8 mouse cellular contexts compared by ENCODE assay signal in the genomic region with DNA sequence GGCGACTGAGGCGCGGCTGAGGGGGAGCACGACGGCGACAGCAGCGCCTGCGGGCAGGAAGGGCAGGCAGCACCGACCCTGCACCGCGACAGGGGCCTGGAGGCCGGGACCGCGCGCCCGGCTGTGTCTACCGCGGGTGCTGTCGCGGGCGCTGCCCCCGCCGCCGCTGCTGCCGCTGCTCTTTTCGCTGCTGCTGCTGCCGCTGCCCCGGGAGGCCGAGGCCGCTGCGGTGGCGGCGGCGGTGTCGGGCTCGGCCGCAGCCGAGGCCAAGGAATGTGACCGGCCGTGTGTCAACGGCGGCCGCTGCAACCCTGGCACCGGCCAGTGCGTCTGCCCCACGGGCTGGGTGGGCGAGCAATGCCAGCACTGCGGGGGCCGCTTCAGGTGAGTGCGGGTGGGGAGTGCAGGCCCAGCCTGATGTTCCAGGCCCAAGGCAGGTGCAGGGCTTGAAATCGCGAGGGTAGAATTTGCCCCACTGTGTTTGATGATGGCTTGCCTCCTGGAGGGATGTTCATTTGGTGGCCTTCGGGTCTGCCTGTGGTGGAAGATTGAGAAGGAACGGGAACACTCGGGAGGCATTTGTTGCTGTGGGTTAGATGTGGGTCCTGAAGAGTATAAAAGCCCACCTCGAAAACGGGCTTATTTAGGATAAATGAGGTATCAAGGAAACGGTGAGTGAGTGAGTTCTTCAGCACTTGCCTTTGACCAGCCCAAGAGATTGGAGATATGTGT. TPM values are rescaled to one million over a fixed set of nuclear protein-coding genes. Genes with fewer than 3 reads are reported as not detected.
A peak's percentile ranks its signal among the peaks of the same experiment; 100 is the strongest.
DNase-seq lines count a peak whose midpoint lies in the region; ATAC-seq lines count a peak whose summit lies in the region.

No protein-coding gene starts in this region.

- no peaks in the 10 kb centered on the region for H3K9me3 ChIP-seq in midbrain, embryonic 11.5 days (ENCODE audit: control insufficient read depth, low read length)

- DNase-seq in gastrocnemius, adult 18-20 months (ENCODE audit: low spot score) = peak; percentile 13
- no peak for DNase-seq in gastrocnemius, postnatal 25 days
- DNase-seq in B cell, adult 2 months = peak; percentile 37 to 38
- DNase-seq in cerebellum, adult 9-11 months = peak; percentile 59
- DNase-seq in gastrocnemius, postnatal 14 days = peak; percentile 43
- peak; percentile 29 for DNase-seq in layer of hippocampus, adult 9-11 months
- DNase-seq in midbrain, embryonic 11.5 days (ENCODE audit: low spot score, missing footprints) = peak; percentile 92

- peak overlapping the region; percentile 25 for H3K27ac ChIP-seq in midbrain, embryonic 11.5 days (ENCODE audit: low read depth, low read length)

- H3K4me2 ChIP-seq in midbrain, embryonic 11.5 days = peak overlapping the region; percentile 87

- H3K4me3 ChIP-seq in midbrain, embryonic 11.5 days (ENCODE audit: low read depth, low read length) = peak overlapping the region; percentile 99

- H3K27me3 ChIP-seq in midbrain, embryonic 11.5 days (ENCODE audit: control insufficient read depth, insufficient read depth, low read length) = no peaks in the 10 kb centered on the region

- ATAC-seq in midbrain, embryonic 11.5 days (ENCODE audit: low FRiP score) = peak; percentile 69
- no peak for ATAC-seq in monocyte, adult 5-6 weeks (replicated peaks; ENCODE audit: insufficient number of reproducible peaks, low FRiP score, low TSS enrichment, poor library complexity, severe bottlenecking)

- intact Hi-C loops in gastrocnemius, postnatal 14 days (cut with DNase I; ENCODE audit: low total_unique reads) = loop anchor here (10.0 kb wide), 1 partner anchor 52 kb away; no protein-coding TSS in a partner anchor

- H3K36me3 ChIP-seq in midbrain, embryonic 11.5 days (ENCODE audit: control insufficient read depth, insufficient read depth, low read length) = no peaks in the 10 kb centered on the region

- under 1% methylated on average over 48 of the region's 58 CpGs for WGBS in midbrain, embryonic 11.5 days

- H3K4me1 ChIP-seq in midbrain, embryonic 11.5 days (ENCODE audit: control insufficient read depth, insufficient read depth, low read length) = peaks cover 14% of the 10 kb centered on the region

- H3K9ac ChIP-seq in midbrain, embryonic 11.5 days (ENCODE audit: low read length) = peak overlapping the region; percentile 88

RNA-seq across cellular contexts. Expression of gene Atrn, which starts 0.5 kb away (rescaled TPM):
- total RNA-seq in gastrocnemius, adult 18-20 months (2021) = 10 to 100 TPM; 12.0 to 12.7 TPM
- 10 to 100 TPM; 12.8 to 13.1 TPM for total RNA-seq in gastrocnemius, postnatal 25 days (2021)
- total RNA-seq in gastrocnemius, postnatal 14 days (2021) = 10 to 100 TPM; 17.8 to 19.8 TPM
- polyA plus RNA-seq in midbrain, embryonic 11.5 days (2014; fragmentation: Nextera tagmentation; extraction: Ambion mirVana) = 9.2 and 9.9 TPM in 2 replicates
- 7.9 to 15.1 TPM (median 13.4 TPM) in 3 replicates for total RNA-seq in monocyte, adult 5-6 weeks (2017)

RNA-seq across cellular contexts. Expression of gene 4930402H24Rik, which starts 0.5 kb away (rescaled TPM):
- 1 to 10 TPM; 2.2 to 5.1 TPM for total RNA-seq in gastrocnemius, adult 18-20 months (2021)
- 1 to 10 TPM; 5.1 to 7.6 TPM for total RNA-seq in gastrocnemius, postnatal 25 days (2021)
- 10 to 100 TPM in 1 of 2 experiments, 1 to 10 TPM in 1; 8.8 to 11.3 TPM for total RNA-seq in gastrocnemius, postnatal 14 days (2021)
- 49.6 and 54.8 TPM in 2 replicates for polyA plus RNA-seq in midbrain, embryonic 11.5 days (2014; fragmentation: Nextera tagmentation; extraction: Ambion mirVana)
- total RNA-seq in monocyte, adult 5-6 weeks (2017) = 9.0 to 34.0 TPM (median 14.8 TPM) in 3 replicates
